Mouse (Mus musculus) lung, embryonic 14.5 days (tissue): ENCODE results near the gene Bpifa1. TPM values are rescaled to one million over a fixed set of nuclear protein-coding genes. Genes with fewer than 3 reads are reported as not detected.

Experiments used
- ATAC-seq: fragments of 200-750 bp; cut with Nextera tagmentation; 2 replicates; pipeline ENCODE4 v1.8.0; 2017; ENCODE audit warnings: mild to moderate bottlenecking, moderate TSS enrichment, moderate library complexity; ENCODE audit not compliant: insufficient read depth
- DNase-seq: peaks from one replicate; pipeline ENCODE4 v3.0.0-alpha.2; 2015
- H3K27ac ChIP-seq: fragments of 300-500 bp; sonication (generic); 2 replicates; pipeline ENCODE4 v1.5.1; 2014; ENCODE audit warnings: low read depth, mild to moderate bottlenecking, moderate library complexity
- H3K27me3 ChIP-seq: fragments of 300-500 bp; sonication (generic); 2 replicates; pipeline ENCODE4 v1.6.1; 2014; ENCODE audit warnings: low read length, control low read depth; ENCODE audit not compliant: insufficient read depth
- H3K36me3 ChIP-seq: fragments of 300-500 bp; sonication (generic); 2 replicates; pipeline ENCODE4 v1.6.1; 2014; ENCODE audit warnings: control low read depth; ENCODE audit not compliant: insufficient read depth
- H3K4me1 ChIP-seq: fragments of 300-500 bp; sonication (generic); 2 replicates; pipeline ENCODE4 v1.6.1; 2014; ENCODE audit warnings: antibody characterized with exemption, control low read depth; ENCODE audit not compliant: insufficient read depth
- H3K4me2 ChIP-seq: fragments of 300-500 bp; sonication (generic); 2 replicates; pipeline ENCODE4 v1.6.1; 2014; ENCODE audit warnings: mild to moderate bottlenecking
- H3K4me3 ChIP-seq: fragments of 300-500 bp; sonication (generic); 2 replicates; pipeline ENCODE4 v1.5.1; 2014; ENCODE audit warnings: low read depth, low read length
- H3K9ac ChIP-seq: fragments of 300-500 bp; sonication (generic); 2 replicates; pipeline ENCODE4 v1.6.1; 2014
- H3K9me3 ChIP-seq: fragments of 300-500 bp; sonication (generic); 2 replicates; pipeline ENCODE4 v1.6.1; 2016; ENCODE audit warnings: low read depth, low read length, control low read depth
- CTCF ChIP-seq: IDR thresholded peaks from 2 replicates; pipeline ENCODE4 v1.5.1; 2016; ENCODE audit warnings: antibody characterized with exemption, low read depth
- WGBS: fragments of 180-500 bp; shearing (Covaris S2); extraction: QIAGEN DNeasy Blood & Tissue Kit; methylation state at CpG from one replicate; pipeline ENCODE4 v1.1.7; 2014; 5-methylcytosine and 5-hydroxymethylcytosine counted together
- polyA plus RNA-seq: library from polyadenylated mRNA; unstranded; fragments of >200 nt; fragmentation: Nextera tagmentation; extraction: Ambion mirVana; gene quantifications from 2 replicates; pipeline ENCODE4 v1.2.1, GENCODE M21; 2014

The Bpifa1 gene
- polyA plus RNA-seq, 1 experiment from 2014 or later: not detected

- no peaks in the 10 kb centered on the region for H3K4me1 ChIP-seq
- no peak overlapping the region for H3K9ac ChIP-seq
- no peaks in the 10 kb centered on the region for H3K9me3 ChIP-seq
- no peak overlapping the region for H3K4me2 ChIP-seq
- WGBS: 34% methylated on average over 5 of the region's 5 CpGs
- H3K27ac ChIP-seq: no peak overlapping the region
- no peak overlapping the region for H3K4me3 ChIP-seq
- ATAC-seq (no peak), DNase-seq (peak; percentile 35)
- no peaks in the 10 kb centered on the region for H3K27me3 ChIP-seq
- peak; percentile 48 for TF ChIP-seq CTCF
- H3K36me3 ChIP-seq: no peaks in the 10 kb centered on the region
Measured at GRCm38 (mm10) chr2:154187468-154187867, 44.8 kb downstream of the Bpifa1 start.

- DNase-seq (no peak), ATAC-seq (no peak)
- no peak for TF ChIP-seq CTCF
- Histone ChIP-seq H3K4me2 (no peak overlapping the region), H3K36me3 (no peaks in the 10 kb centered on the region), H3K4me1 (no peaks in the 10 kb centered on the region), H3K9ac (no peak overlapping the region), H3K27ac (no peak overlapping the region), H3K27me3 (no peaks in the 10 kb centered on the region), H3K4me3 (no peak overlapping the region), H3K9me3 (no peaks in the 10 kb centered on the region)
- WGBS: 55% methylated on average over 7 of the region's 7 CpGs
Measured at GRCm38 (mm10) chr2:154189877-154190434, 47.3 kb downstream of the Bpifa1 start.

GRCm38 (mm10) chr2:154190546-154191258, 48.0 kb downstream of the Bpifa1 start, which contains the start of gene Bpifb1:
Gene Bpifb1, plus strand, starts transcription at chr2:154190818.
- H3K27ac ChIP-seq: no peak within 1 kb of the TSS
- no peak within 1 kb of the TSS for H3K4me3 ChIP-seq
- no peak for ATAC-seq
- WGBS: 74% methylated on average over 11 of the region's 11 CpGs
- no peaks in the 10 kb centered on the region for H3K27me3 ChIP-seq
- peak; percentile 32; the same call in 1 of the 2 replicates for TF ChIP-seq CTCF
- H3K9me3 ChIP-seq: no peaks in the 10 kb centered on the region
- H3K9ac ChIP-seq: no peak within 1 kb of the TSS
- no peaks in the 10 kb centered on the region for H3K36me3 ChIP-seq
- H3K4me2 ChIP-seq: no peak within 1 kb of the TSS
- no peak for DNase-seq
- no peaks in the 10 kb centered on the region for H3K4me1 ChIP-seq

- no peak overlapping the region for H3K9ac ChIP-seq
- H3K9me3 ChIP-seq: no peaks in the 10 kb centered on the region
- ATAC-seq: no peak
- no peaks in the 10 kb centered on the region for H3K36me3 ChIP-seq
- no peaks in the 10 kb centered on the region for H3K27me3 ChIP-seq
- no peak for DNase-seq
- no peaks in the 10 kb centered on the region for H3K4me1 ChIP-seq
- H3K27ac ChIP-seq: no peak overlapping the region
- 73% methylated on average over 2 of the region's 2 CpGs for WGBS
- H3K4me2 ChIP-seq: no peak overlapping the region
- H3K4me3 ChIP-seq: no peak overlapping the region
- TF ChIP-seq CTCF: no peak
Measured at GRCm38 (mm10) chr2:154192141-154192540, 49.5 kb downstream of the Bpifa1 start.

GRCm38 (mm10) chr2:154193071-154193470, 50.4 kb downstream of the Bpifa1 start:
- ATAC-seq: no peak
- WGBS: 83% methylated on average over 4 of the region's 4 CpGs
- no peak overlapping the region for H3K4me2 ChIP-seq
- no peak for DNase-seq
- no peak overlapping the region for H3K27ac ChIP-seq
- H3K36me3 ChIP-seq: no peaks in the 10 kb centered on the region
- H3K9ac ChIP-seq: no peak overlapping the region
- H3K4me3 ChIP-seq: no peak overlapping the region
- no peak for TF ChIP-seq CTCF
- H3K27me3 ChIP-seq: no peaks in the 10 kb centered on the region
- no peaks in the 10 kb centered on the region for H3K4me1 ChIP-seq
- no peaks in the 10 kb centered on the region for H3K9me3 ChIP-seq

- no peaks in the 10 kb centered on the region for H3K9me3 ChIP-seq
- H3K36me3 ChIP-seq: no peaks in the 10 kb centered on the region
- no peak overlapping the region for H3K27ac ChIP-seq
- no peak overlapping the region for H3K9ac ChIP-seq
- no peaks in the 10 kb centered on the region for H3K27me3 ChIP-seq
- no peak for TF ChIP-seq CTCF
- ATAC-seq: no peak
- H3K4me3 ChIP-seq: no peak overlapping the region
- H3K4me2 ChIP-seq: no peak overlapping the region
- 53% methylated on average over 5 of the region's 5 CpGs for WGBS
- no peak for DNase-seq
- H3K4me1 ChIP-seq: no peaks in the 10 kb centered on the region
Measured at GRCm38 (mm10) chr2:154193994-154194504, 51.4 kb downstream of the Bpifa1 start.

GRCm38 (mm10) chr2:154197036-154197435, 54.4 kb downstream of the Bpifa1 start:
- Histone ChIP-seq H3K4me2 (no peak overlapping the region), H3K9ac (no peak overlapping the region), H3K4me1 (no peaks in the 10 kb centered on the region), H3K27ac (no peak overlapping the region), H3K27me3 (no peaks in the 10 kb centered on the region), H3K4me3 (no peak overlapping the region), H3K9me3 (no peaks in the 10 kb centered on the region), H3K36me3 (no peaks in the 10 kb centered on the region)
- no peak for DNase-seq
- TF ChIP-seq CTCF: no peak
- WGBS: 87% methylated on average over 9 of the region's 9 CpGs
- ATAC-seq: no peak

Other genes with a start within 250 kb of the Bpifa1 start
- not detected in 2 replicates for gene Bpifb6, start 242.5 kb upstream of the Bpifa1 start, polyA plus RNA-seq
- gene Bpifb3, start 224.7 kb upstream of the Bpifa1 start, polyA plus RNA-seq: not detected in 2 replicates
- not detected in 2 replicates for gene Bpifb4, start 204.7 kb upstream of the Bpifa1 start, polyA plus RNA-seq
- not detected in 2 replicates for gene Bpifa6, start 167.9 kb upstream of the Bpifa1 start, polyA plus RNA-seq
- not detected in 2 replicates for gene Bpifa2, start 134.6 kb upstream of the Bpifa1 start, polyA plus RNA-seq
- gene Bpifa3, start 12.5 kb upstream of the Bpifa1 start, polyA plus RNA-seq: not detected in 2 replicates
- not detected in 2 replicates for gene Bpifa5, start 19.7 kb downstream of the Bpifa1 start, polyA plus RNA-seq
- gene Bpifb1, start 47.9 kb downstream of the Bpifa1 start, polyA plus RNA-seq: 0.49 and 0.74 TPM in 2 replicates
- 1.4 and 2.0 TPM in 2 replicates for gene Bpifb5, start 80.9 kb downstream of the Bpifa1 start, polyA plus RNA-seq
- not detected in 2 replicates for gene Bpifb9a, start 115.0 kb downstream of the Bpifa1 start, polyA plus RNA-seq
- not detected in 2 replicates for gene Bpifb9b, start 164.3 kb downstream of the Bpifa1 start, polyA plus RNA-seq
- gene Cdk5rap1, start 230.1 kb downstream of the Bpifa1 start, polyA plus RNA-seq: 11.2 and 13.1 TPM in 2 replicates